Mouse (Mus musculus) ES-E14 (cell line): Measurements from ENCODE around the gene Plxna2. TPM values are rescaled to one million over a fixed set of nuclear protein-coding genes. Genes with fewer than 3 reads are reported as not detected.

Source experiments
- DNase-seq: peaks from one replicate; pipeline ENCODE4 v3.0.0-alpha.2; 2013; ENCODE audit warnings: low read depth, low spot score
- H3K27ac ChIP-seq: 2 replicates; pipeline ENCODE4 v1.5.1; 2012; ENCODE audit warnings: low read depth, mild to moderate bottlenecking, low read length, moderate library complexity, mixed read lengths; ENCODE audit not compliant: poor library complexity, insufficient read depth, severe bottlenecking
- H3K36me3 ChIP-seq: 2 replicates; pipeline ENCODE4 v1.6.1; 2012; ENCODE audit warnings: mild to moderate bottlenecking, low read length, moderate library complexity, mixed read lengths; ENCODE audit not compliant: control insufficient read depth, poor library complexity, insufficient read depth, severe bottlenecking
- H3K4me1 ChIP-seq, 2 experiments: fragments of 150-350 bp in 1 of 2; sonication (generic) in 1 of 2; 2 replicates each; pipeline ENCODE4 v1.6.1; 2012; ENCODE audit warnings: low read length in 2 of 2, mild to moderate bottlenecking in 1 of 2, mixed read lengths in 1 of 2; ENCODE audit not compliant: control insufficient read depth in 2 of 2, insufficient read depth in 2 of 2, poor library complexity in 1 of 2
- H3K4me3 ChIP-seq, 2 experiments: fragments of 150-350 bp in 1 of 2; sonication (generic) in 1 of 2; 2 replicates each; pipeline ENCODE4 v1.5.1; 2012; ENCODE audit warnings: low read length in 2 of 2, low read depth in 1 of 2, mild to moderate bottlenecking in 1 of 2, mixed read lengths in 1 of 2; ENCODE audit not compliant: insufficient read depth in 1 of 2, poor library complexity in 1 of 2, severe bottlenecking in 1 of 2
- H3K9ac ChIP-seq: 2 replicates; pipeline ENCODE4 v1.6.1; 2012; ENCODE audit warnings: low read depth, mild to moderate bottlenecking, low read length, mixed read lengths; ENCODE audit not compliant: poor library complexity, insufficient read depth, severe bottlenecking
- H3K9me3 ChIP-seq: fragments of 150-350 bp; sonication (generic); 2 replicates; pipeline ENCODE4 v1.6.1; 2012; ENCODE audit warnings: low read depth, mild to moderate bottlenecking, low read length; ENCODE audit not compliant: control insufficient read depth, insufficient read depth
- CHD2 ChIP-seq: IDR thresholded peaks from 2 replicates; pipeline ENCODE4 v1.6.1; 2014; ENCODE audit warnings: mild to moderate bottlenecking, low read depth, low read length, inconsistent platforms
- HCFC1 ChIP-seq: IDR thresholded peaks from 2 replicates; pipeline ENCODE4 v1.6.1; 2012; ENCODE audit warnings: low read length, inconsistent platforms, borderline replicate concordance; ENCODE audit not compliant: insufficient read depth
- MAFK ChIP-seq: IDR thresholded peaks from 2 replicates; pipeline ENCODE4 v1.6.1; 2014; ENCODE audit warnings: mild to moderate bottlenecking, low read depth, low read length, inconsistent platforms; ENCODE audit not compliant: insufficient read depth
- ZC3H11A ChIP-seq: IDR thresholded peaks from 2 replicates; pipeline ENCODE4 v1.6.1; 2012; ENCODE audit warnings: low read depth, mild to moderate bottlenecking, inconsistent platforms, low read length, borderline replicate concordance
- ZNF384 ChIP-seq: IDR thresholded peaks from 2 replicates; pipeline ENCODE4 v1.6.1; 2012; ENCODE audit warnings: low read depth, low read length, inconsistent platforms
- in situ Hi-C, 2 experiments: fragments of 600-800 bp; cut with MboI; formaldehyde crosslinking; loops; one replicate each; pipeline ENCODE4 v1.15.1; 2025; ENCODE audit warnings: low sequenced_read_pairs in 2 of 2, inconsistent platforms in 1 of 2; ENCODE audit not compliant: unreplicated experiment in 2 of 2
- total RNA-seq: library from RNA; depleted of rRNA; stranded (reverse); fragments of 300-350 nt; gene quantifications from 2 replicates; pipeline ENCODE4 v1.2.3, GENCODE M21; 2012

Gene Plxna2
- total RNA-seq, 1 experiment = 3.9 TPM

- Histone ChIP-seq H3K9me3 (no peaks in the 10 kb centered on the region), H3K4me1 (no peaks in the 10 kb centered on the region), H3K36me3 (no peaks in the 10 kb centered on the region), H3K27ac (no peak overlapping the region), H3K4me3 (no peak overlapping the region), H3K9ac (no peak overlapping the region)
- in situ Hi-C loops = no loop called here
- DNase-seq = no peak
- TF ChIP-seq CHD2 (no peak), MAFK (no peak), ZC3H11A (no peak), HCFC1 (no peak), ZNF384 (no peak)
These were observed 30.5 kb upstream of the Plxna2 start for GRCm38 (mm10) chr1:194587532-194587931.

DNA sequence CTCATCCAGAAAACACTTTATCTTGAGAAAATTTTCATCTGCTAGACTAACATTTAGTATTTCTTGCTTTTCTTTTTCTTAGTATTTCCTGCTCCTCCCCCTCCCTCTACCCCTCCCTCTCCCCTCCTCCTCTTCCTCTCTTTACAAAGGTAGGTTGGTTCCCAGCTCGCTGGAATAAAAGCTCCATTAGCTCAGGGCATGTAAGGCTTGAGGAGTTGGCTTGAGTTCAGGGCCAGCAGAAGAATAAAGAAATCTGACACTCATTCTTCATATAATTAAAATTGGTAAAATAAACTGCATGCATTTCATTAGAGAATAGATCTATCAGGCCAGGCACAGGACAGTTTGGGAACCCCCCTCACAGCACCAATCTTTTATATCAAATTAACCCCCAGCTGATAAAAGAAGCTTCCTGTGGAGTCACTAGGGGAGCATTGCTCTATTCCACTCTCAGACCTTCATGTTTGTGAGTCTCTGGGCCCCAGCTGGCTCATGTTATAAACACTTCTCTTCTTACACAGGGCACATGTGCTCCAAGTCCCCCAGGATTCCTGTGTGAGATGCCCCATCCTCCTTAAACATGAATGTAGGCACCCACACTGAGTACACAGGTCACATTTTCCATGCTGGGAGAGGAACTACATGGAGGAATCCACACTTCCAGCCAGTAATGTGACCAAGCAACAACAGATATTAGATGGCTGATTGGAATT, 29.9 kb upstream of the Plxna2 start:
- Histone ChIP-seq H3K4me1 (no peaks in the 10 kb centered on the region), H3K36me3 (no peaks in the 10 kb centered on the region), H3K9ac (no peak overlapping the region), H3K9me3 (no peaks in the 10 kb centered on the region), H3K4me3 (no peak overlapping the region), H3K27ac (no peak overlapping the region)
- TF ChIP-seq HCFC1 (no peak), CHD2 (no peak), ZNF384 (no peak), ZC3H11A (no peak), MAFK (no peak)
- in situ Hi-C loops = no loop called here
- no peak for DNase-seq

GRCm38 (mm10) chr1:194588711-194589451, 29.1 kb upstream of the Plxna2 start:
- H3K27ac ChIP-seq = no peak overlapping the region
- no peak for TF ChIP-seq CHD2
- TF ChIP-seq MAFK = no peak
- no peak for TF ChIP-seq HCFC1
- no peak for TF ChIP-seq ZNF384
- TF ChIP-seq ZC3H11A = no peak
- H3K4me1 ChIP-seq = no peaks in the 10 kb centered on the region
- no peak overlapping the region for H3K4me3 ChIP-seq
- H3K36me3 ChIP-seq = no peaks in the 10 kb centered on the region
- in situ Hi-C loops = no loop called here
- DNase-seq = no peak
- no peak overlapping the region for H3K9ac ChIP-seq
- H3K9me3 ChIP-seq = no peaks in the 10 kb centered on the region

- Histone ChIP-seq H3K9me3 (no peaks in the 10 kb centered on the region), H3K27ac (no peak overlapping the region), H3K9ac (no peak overlapping the region), H3K4me3 (no peak overlapping the region), H3K36me3 (no peaks in the 10 kb centered on the region), H3K4me1 (no peaks in the 10 kb centered on the region)
- DNase-seq = no peak
- in situ Hi-C loops = no loop called here
- TF ChIP-seq ZC3H11A (no peak), HCFC1 (no peak), CHD2 (no peak), MAFK (no peak), ZNF384 (no peak)
These were observed 24.9 kb upstream of the Plxna2 start for GRCm38 (mm10) chr1:194593155-194593554.
